Mouse (Mus musculus) induced T-regulatory cell, adult 2 months (primary cell): Measurements from ENCODE around the gene Prmt6.

ENCODE experiments used
- DNase-seq: peaks from one replicate; pipeline ENCODE4 v3.0.0-alpha.2; 2012; ENCODE audit warnings: low read depth

The Prmt6 gene

DNA sequence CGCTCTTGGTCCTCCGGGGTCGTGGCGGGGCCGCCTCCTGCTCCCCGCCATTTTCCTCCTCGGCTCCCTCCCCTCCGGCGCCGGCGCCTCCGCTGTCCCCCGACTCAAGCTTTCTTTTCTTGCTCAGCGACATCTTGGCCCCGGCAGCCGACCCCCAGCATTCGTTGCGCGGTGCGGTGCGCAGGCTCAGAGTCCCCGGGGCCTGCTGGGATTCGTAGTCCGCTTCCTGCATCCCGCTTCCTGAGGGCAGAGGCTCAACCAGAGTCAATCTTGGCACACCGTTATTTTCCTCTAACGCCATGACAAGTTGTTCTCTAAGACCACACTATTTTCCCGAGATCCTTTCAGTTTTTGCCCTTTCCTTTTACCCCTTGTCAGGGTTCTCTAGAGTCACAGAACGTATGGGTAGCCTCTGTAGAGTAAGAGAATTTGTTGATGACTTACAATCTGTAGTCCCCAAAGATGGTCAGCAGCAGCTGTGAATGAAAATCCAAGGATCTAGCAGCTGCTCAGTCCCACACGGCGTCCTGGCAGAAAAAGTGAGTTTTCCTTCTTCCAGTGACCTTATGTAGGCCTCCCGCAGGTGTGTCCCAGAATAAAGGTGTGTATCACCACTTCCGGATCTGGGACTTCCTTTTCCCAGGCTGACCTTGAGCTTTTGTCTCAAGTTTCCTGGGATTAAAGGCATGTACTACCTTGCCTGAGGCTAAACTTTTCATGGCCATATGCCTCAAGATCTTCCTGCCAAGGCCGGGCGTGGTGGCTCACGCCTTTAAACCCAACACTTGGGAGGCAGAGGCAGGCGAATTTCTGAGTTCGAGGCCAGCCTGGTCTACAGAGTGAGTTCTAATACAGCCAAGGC lies at the start of gene Prmt6:
TSS of gene Prmt6 (minus strand) at position 160 of the 862 bp plus-strand sequence.
- peak; percentile 89 for DNase-seq

DNA sequence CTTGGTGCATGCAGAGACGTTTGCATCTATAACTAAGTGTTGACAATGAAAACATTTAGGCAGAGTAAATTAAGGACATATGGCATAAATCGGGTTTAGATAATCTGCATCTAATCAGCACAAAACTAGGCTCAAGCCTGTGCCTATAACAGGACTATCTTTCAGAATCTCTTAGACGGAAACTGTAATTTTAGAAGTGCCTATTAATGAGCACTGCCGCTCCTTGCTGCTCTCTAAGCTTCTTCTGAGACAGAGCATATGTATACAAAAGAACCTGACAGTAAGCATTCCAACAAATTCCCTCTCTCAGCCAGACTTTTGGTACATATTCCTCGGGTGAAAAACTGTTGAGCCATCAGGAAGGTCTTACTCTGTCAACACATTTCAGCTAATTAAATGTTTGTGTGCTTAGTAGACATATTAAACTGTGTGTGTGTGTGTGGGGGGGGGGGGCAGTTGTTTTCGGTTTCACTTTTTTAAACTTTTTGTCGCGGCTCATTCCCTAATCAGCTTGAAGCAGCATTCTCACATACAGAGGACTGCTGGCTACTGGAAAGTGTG lies 39.8 kb upstream of the Prmt6 start:
- DNase-seq, result no peak

DNA sequence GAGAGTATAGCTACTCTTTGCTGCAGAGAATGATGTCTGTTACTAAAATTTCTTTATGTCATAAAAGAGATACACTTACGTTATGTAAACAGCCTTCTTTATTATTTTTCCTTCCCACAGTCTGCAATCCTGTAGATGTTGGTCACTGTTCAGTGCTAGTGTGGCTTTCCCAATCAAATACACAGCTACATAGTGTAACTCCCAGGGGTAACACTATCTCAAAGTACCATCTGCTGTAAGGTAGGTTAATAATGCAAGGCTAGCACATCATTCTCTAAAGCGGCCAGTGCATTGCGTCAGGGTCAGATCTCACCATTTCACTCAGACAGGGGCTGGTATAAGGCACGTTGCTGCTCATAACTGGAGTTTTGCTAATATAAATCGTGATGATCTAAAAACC lies 31.9 kb upstream of the Prmt6 start:
- no peak for DNase-seq

- DNase-seq, result no peak
Observed at GRCm38 (mm10) chr3:110267790-110268189, 17.0 kb upstream of the Prmt6 start.

DNA sequence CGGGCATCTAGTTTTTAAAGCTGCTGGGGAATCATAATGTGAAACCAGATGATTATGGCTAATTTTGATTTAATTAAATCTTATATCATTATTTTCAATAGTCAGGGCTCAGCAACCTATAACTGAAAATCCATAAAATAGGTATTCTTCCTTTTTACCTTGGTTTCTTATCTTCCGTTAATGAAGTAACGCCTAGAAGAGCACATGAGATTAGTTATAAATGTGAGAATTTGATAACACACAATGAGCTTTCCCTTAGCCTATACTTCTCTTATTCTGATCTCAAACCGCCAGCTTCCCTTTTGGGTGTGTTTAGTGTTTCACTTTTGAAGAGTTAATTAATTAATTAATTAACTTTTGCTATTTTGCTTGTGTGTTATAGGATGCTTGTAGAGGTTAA lies 2.3 kb upstream of the Prmt6 start:
- DNase-seq, result no peak

GRCm38 (mm10) chr3:110249891-110250838 lies 633 bp downstream of the Prmt6 start:
- peak; percentile 66 for DNase-seq

DNA sequence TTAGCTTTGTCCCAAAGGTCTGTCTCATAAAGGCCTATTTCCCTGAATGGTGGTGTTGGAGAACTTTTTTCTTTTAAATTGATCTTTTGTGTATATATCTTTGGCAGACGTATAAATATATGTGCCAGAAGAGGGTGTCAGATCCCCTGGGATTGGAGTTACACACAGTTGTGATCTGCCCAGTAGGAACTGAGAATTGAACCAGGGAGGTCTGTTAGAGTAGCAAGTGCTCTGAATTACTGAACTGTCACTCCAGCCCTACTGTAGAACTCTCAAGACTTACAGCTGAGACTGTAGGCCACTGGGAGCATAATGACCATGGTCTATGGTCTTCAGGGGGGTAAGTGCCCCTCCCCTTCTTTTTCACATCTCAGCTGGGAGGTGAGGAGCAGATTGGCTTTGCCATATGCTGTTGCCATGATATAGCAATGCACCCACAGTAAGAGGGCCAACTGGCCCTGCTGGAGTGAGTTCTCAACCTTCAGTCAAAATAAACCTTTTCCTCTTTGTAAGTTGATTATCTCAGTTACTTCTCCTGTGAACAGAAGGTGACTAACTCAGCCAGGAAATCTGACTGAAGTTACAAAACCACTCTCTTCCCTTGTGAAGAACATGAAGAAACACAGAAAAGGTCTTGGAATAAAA lies 13.9 kb downstream of the Prmt6 start:
- no peak for DNase-seq
